Mouse (Mus musculus): ENCODE measurements at regions not wholly inside any gene's neighbourhood (a gene's known extent, or its start where the extent isn't known, plus 50 kb on each side); places are given as distances from the start of the nearest gene placed in this dataset.

DNA sequence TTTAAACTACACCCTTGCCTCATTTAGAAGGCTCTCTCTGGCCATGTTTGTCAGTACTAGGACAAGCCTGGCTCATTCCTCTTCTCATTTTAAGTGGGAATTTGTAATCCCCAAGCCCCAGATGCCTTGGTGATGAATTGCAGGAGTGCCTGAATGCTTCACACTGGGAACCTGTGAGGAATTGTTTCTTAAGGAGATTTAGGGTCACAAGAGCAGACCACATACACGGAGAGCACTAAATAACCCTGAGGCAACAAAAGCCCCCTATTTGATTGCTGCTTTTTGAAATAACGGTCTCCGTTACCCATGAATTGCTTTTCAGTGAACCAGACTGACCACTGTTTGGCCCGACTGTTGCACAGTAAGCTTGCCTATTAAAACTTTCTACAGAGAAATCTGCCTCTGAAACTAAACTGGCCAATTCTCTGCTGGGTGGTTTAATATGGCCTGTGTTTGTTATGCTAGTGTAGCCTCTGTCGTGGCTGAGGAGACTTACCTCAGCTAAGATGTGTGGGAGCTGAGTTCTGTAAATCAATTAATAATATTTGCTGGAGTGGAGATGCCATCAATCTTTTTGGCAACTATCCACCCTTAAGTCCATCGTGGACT lies 577.7 kb upstream of the Dmac1 start:
- TF ChIP-seq CTCF (IDR thresholded peaks at IDR 0.05; ENCODE audit: insufficient read depth, low read length): no peak
- TF ChIP-seq POLR2A (IDR thresholded peaks at IDR 0.05; ENCODE audit: borderline replicate concordance, extremely low read depth, low read depth, low read length): no peak

Data from lung, adult 2 months (tissue).